Mouse (Mus musculus) thymus, adult 2 months (tissue): Measurements from ENCODE around the gene Irgq.

Experiments used
- CTCF ChIP-seq: fragments of 200-500 bp; IDR thresholded peaks from 2 replicates; pipeline ENCODE4 v1.5.1; 2012; ENCODE audit warnings: mild to moderate bottlenecking, control low read depth, low read length, moderate library complexity, borderline replicate concordance; ENCODE audit not compliant: control insufficient read depth, poor library complexity, insufficient read depth; ENCODE audit errors: extremely low read depth
- POLR2A ChIP-seq: fragments of 200-500 bp; IDR thresholded peaks from 2 replicates; pipeline ENCODE4 v1.6.1; 2012; ENCODE audit warnings: mild to moderate bottlenecking, low read length, control low read depth, moderate library complexity; ENCODE audit not compliant: control insufficient read depth, poor library complexity, insufficient read depth; ENCODE audit errors: extremely low read depth

GRCm38 (mm10) chr7:24533031-24533571 is 2.6 kb downstream of the Irgq start:
- no peak for TF ChIP-seq POLR2A
- no peak for TF ChIP-seq CTCF
